Mouse (Mus musculus) right cerebral cortex, adult 2 months (tissue): ENCODE data around the gene Olfr813.
"Not testable (repeated sequence)": the region's sequence is repeated elsewhere in the genome, so short reads cannot be mapped to it uniquely, and the experiment has no call there.

Experiments
- DNase-seq, 2 experiments: peaks; one replicate each; pipeline ENCODE4 v3.0.0; 2021 to 2022; ENCODE audit warnings: low spot score in 2 of 2

Gene Olfr813

GRCm38 (mm10) chr10:129855067-129855466, at the start of gene Olfr813:
TSS of gene Olfr813 (plus strand) at chr10:129855367.
- DNase-seq: no peak

GRCm38 (mm10) chr10:129845994-129846393, 9.2 kb upstream of the Olfr813 start, which contains the start of gene Olfr812:
TSS of gene Olfr812 (minus strand) at chr10:129846094.
- DNase-seq: no peak

DNA sequence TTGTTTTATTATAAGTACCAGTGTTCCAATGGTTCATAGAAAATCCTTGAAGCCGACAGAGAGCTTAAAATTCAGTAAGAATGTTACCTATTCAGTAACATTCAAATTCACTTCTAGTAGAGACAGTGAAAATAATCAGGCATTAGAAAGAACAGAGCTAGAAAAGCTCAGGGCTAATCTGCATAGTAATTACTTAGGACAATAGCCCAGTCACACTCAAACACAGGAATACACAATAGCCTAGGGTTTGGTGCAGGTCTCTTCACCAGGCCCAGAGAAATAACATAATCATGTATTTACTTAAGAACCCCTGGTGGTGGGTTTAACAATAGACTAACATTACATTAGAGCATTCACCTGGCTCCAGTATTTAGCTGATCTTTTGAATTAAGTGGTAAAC, 7.8 kb upstream of the Olfr813 start:
- no peak for DNase-seq

GRCm38 (mm10) chr10:129879751-129880150, 24.6 kb downstream of the Olfr813 start, which contains the start of gene Olfr814:
TSS of gene Olfr814 (minus strand) at chr10:129879851.
- not testable (repeated sequence) for DNase-seq

DNA sequence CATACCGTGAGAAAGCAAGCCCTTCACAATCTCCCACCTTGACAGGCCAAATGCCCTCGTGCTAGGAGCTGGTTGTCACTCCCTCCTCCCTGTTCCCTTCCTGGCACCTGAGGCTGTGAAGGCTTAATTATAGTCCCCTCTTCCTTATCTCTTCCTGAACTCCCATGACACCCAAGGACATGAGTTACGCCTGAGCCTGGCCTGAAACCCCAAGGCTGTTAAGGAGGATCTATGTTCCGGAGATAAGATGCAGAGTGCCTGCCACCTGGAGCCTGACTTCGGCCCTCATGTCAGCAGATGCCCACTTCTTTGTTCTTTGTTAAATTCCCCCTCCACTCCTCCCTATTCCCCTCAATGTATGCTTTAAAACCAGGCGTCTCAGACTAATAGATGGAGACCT, 30.3 kb downstream of the Olfr813 start:
- not testable (repeated sequence) for DNase-seq

- DNase-seq: no peak
Observed at GRCm38 (mm10) chr10:129885934-129886333, 30.8 kb downstream of the Olfr813 start.

DNA sequence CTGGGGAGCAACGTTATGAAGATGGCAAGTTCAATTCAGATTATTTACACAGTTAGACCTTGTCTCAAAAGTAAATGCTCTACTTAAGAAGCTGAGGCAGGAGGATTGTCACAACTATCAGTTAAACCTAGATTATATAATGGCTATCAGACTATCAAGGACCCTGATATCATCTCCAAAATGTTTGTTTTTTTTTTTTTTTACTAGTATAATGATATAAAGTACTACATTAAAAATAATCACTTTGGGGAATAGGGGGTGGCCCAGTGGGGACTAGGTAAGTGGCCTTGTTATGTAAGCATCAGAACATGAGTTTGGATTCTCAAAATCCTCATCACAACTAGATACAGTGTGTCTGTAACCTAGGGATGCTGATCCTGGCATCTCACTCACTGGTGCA, 50.6 kb downstream of the Olfr813 start, which contains the start of gene Olfr815:
TSS of gene Olfr815 (minus strand) at position 101 of the 400 bp plus-strand sequence.
- not testable (repeated sequence) for DNase-seq
